Mouse (Mus musculus): Measurements from ENCODE around the gene Pim3.

GRCm38 (mm10) chr15:88823376-88823775 is 38.6 kb upstream of the Pim3 start:
- TF ChIP-seq SMC3 (IDR thresholded peaks at IDR 0.05; ENCODE audit: low read depth, low read length), result no peak
- no peak for TF ChIP-seq CTCF (IDR thresholded peaks at IDR 0.05 in 2 of 3, conservative IDR thresholded peaks at IDR 0.05 in 1 of 3; ENCODE audit: control insufficient read depth in 1 of 3, insufficient read depth in 1 of 3, low read depth in 2 of 3, low read length in 3 of 3, poor library complexity in 1 of 3, severe bottlenecking in 1 of 3)
- TF ChIP-seq MAX (IDR thresholded peaks at IDR 0.05; ENCODE audit: low read length), result no peak
- no peak for TF ChIP-seq JUND (IDR thresholded peaks at IDR 0.05; ENCODE audit: low read depth, low read length)
- TF ChIP-seq MXI1 (IDR thresholded peaks at IDR 0.05; ENCODE audit: low read depth, low read length), result no peak
- no peak for TF ChIP-seq POLR2AphosphoS5 (IDR thresholded peaks at IDR 0.05; ENCODE audit: borderline replicate concordance, low read depth, low read length)

All from MEL (cell line).